Mouse (Mus musculus) forebrain, embryonic 10.5 days (tissue): ENCODE measurements around the gene Mpdu1. TPM values are rescaled to one million over a fixed set of nuclear protein-coding genes. Genes with fewer than 3 reads are reported as not detected.
"Not testable (repeated sequence)": the region's sequence is repeated elsewhere in the genome, so short reads cannot be mapped to it uniquely, and the experiment has no call there.

Experiments used
- DNase-seq: peaks from one replicate; pipeline ENCODE4 v3.0.0-alpha.2; 2017; ENCODE audit warnings: low spot score; ENCODE audit errors: extremely low spot score
- H3K27ac ChIP-seq: fragments of 300-500 bp; sonication (generic); 2 replicates; pipeline ENCODE4 v1.5.1; 2016; ENCODE audit warnings: mild to moderate bottlenecking
- H3K27me3 ChIP-seq: fragments of 300-500 bp; sonication (generic); 2 replicates; pipeline ENCODE4 v1.6.1; 2016; ENCODE audit warnings: mild to moderate bottlenecking; ENCODE audit not compliant: poor library complexity, severe bottlenecking
- H3K36me3 ChIP-seq: fragments of 300-500 bp; sonication (generic); replicated peaks from 2 replicates; pipeline ENCODE4 v1.6.1; 2016; ENCODE audit warnings: mild to moderate bottlenecking, moderate library complexity
- H3K4me1 ChIP-seq: fragments of 300-500 bp; sonication (generic); 2 replicates; pipeline ENCODE4 v1.6.1; 2016
- H3K4me3 ChIP-seq: fragments of 300-500 bp; sonication (generic); 2 replicates; pipeline ENCODE4 v1.5.1; 2016; ENCODE audit warnings: mild to moderate bottlenecking, moderate library complexity
- H3K9me3 ChIP-seq: fragments of 300-500 bp; sonication (generic); 2 replicates; pipeline ENCODE4 v1.6.1; 2016; ENCODE audit warnings: mild to moderate bottlenecking, moderate library complexity
- WGBS: fragments of 180-500 bp; shearing (Covaris S2); methylation state at CpG from one replicate; pipeline ENCODE4 v1.1.7; 2016; 5-methylcytosine and 5-hydroxymethylcytosine counted together
- polyA plus RNA-seq: library from polyadenylated mRNA; unstranded; fragments of >200 nt; fragmentation: Nextera tagmentation; extraction: Ambion mirVana; gene quantifications from 2 replicates; pipeline ENCODE4 v1.2.1, GENCODE M21; 2016

Mpdu1 gene
- polyA plus RNA-seq: 81.8 and 82.9 TPM in 2 replicates

DNA sequence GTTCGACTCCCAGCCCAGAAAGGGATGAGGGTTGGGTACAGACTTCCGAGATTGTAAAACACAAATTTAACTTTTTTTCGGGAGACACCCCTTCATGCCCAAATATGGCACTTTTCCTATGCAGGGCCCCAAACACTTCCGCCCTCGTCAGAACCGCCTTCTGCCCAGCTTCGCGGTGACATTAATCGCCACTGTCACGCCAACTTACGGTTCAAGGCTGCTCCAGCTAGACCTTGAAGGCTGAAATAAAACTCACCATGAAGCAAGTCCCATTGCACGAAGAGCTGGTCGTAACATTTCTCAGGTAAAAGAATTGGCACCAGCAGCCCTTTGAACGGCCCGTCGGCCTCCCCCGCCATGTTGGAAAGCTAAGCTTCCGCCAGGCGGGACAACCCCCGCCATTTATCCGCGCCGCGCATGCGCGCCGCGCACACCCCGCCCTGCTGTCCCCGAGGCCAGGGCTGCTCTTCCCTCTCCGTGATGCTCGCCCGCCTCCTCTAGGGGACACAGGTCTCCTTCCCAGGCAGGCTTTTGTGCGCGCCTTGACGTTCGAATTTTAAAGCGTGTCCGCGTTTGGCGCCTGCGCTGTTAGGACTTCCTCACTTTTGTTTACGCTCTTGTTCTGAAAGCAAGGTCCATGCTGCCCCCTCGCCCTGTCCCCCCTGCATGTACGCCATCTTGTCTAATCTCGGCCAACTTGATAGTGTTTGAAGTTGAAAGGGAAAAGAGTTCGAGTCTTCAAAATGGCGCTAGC lies at the start of gene Mpdu1:
Gene Mpdu1 (minus strand): TSS at position 430 of the 754 bp plus-strand sequence.
- Histone ChIP-seq H3K9me3 (no peaks in the 10 kb centered on the region), H3K36me3 (peaks cover 74% of the 10 kb centered on the region)
- WGBS: under 1% methylated on average over 48 of the region's 48 CpGs

DNA sequence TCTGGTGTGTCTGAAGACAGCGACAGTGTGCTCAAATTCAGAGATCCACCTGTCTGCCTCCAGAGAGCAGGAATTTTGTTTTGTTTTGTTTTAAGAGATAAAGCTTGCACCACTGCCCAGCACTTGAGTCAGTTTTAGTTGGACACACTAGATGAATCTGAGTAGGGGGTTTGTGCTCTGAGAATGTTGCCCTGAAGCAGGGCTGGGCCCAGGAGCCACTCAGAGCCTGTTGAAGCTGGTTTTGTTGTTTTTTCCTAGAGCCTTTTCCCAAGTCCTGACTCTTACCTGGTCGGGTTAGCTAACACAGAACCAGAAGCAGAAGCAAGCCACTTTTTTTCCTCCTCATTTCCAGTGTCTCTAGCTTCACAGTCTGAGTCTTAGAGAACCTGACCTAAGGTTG lies 48.6 kb upstream of the Mpdu1 start:
- WGBS: 78% methylated on average over 2 of the region's 2 CpGs
- Histone ChIP-seq H3K36me3 (no peaks in the 10 kb centered on the region), H3K4me1 (peaks cover 35% of the 10 kb centered on the region), H3K9me3 (no peaks in the 10 kb centered on the region), H3K27me3 (no peaks in the 10 kb centered on the region), H3K4me3 (no peak overlapping the region), H3K27ac (no peak overlapping the region)
- DNase-seq: no peak

More for the DNA sequence above, at the start of gene Mpdu1:
- H3K27me3 ChIP-seq: no peaks in the 10 kb centered on the region
- DNase-seq: peak; percentile 96
- H3K4me1 ChIP-seq: peaks cover 31% of the 10 kb centered on the region
- H3K4me3 ChIP-seq: peak within 1 kb of the TSS; percentile 66
- peak within 1 kb of the TSS; percentile 96 for H3K27ac ChIP-seq

DNA sequence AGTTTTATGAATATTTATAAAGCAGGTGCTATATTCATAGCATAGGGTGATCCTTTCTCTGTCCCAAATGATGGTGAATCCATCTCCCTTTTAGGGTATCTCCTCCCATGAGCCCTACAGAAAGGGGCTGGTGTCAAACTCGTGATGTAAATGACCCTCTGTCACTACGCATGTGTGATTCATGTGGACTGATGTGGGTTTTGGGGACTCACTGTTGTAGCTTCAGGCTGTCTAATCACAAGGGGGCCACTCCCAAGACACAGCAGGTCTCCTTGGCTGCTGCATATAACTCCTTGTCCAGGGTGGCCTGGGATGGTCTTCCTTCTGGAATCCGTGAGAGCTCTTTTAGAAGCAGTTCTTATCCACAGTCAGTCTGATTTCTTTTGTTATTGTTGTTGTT lies 48.0 kb upstream of the Mpdu1 start:
- no peaks in the 10 kb centered on the region for H3K9me3 ChIP-seq
- H3K4me3 ChIP-seq: no peak overlapping the region
- 82% methylated on average over 3 of the region's 3 CpGs for WGBS
- no peaks in the 10 kb centered on the region for H3K36me3 ChIP-seq
- DNase-seq: no peak
- no peak overlapping the region for H3K27ac ChIP-seq
- no peaks in the 10 kb centered on the region for H3K27me3 ChIP-seq
- H3K4me1 ChIP-seq: peaks cover 29% of the 10 kb centered on the region

DNA sequence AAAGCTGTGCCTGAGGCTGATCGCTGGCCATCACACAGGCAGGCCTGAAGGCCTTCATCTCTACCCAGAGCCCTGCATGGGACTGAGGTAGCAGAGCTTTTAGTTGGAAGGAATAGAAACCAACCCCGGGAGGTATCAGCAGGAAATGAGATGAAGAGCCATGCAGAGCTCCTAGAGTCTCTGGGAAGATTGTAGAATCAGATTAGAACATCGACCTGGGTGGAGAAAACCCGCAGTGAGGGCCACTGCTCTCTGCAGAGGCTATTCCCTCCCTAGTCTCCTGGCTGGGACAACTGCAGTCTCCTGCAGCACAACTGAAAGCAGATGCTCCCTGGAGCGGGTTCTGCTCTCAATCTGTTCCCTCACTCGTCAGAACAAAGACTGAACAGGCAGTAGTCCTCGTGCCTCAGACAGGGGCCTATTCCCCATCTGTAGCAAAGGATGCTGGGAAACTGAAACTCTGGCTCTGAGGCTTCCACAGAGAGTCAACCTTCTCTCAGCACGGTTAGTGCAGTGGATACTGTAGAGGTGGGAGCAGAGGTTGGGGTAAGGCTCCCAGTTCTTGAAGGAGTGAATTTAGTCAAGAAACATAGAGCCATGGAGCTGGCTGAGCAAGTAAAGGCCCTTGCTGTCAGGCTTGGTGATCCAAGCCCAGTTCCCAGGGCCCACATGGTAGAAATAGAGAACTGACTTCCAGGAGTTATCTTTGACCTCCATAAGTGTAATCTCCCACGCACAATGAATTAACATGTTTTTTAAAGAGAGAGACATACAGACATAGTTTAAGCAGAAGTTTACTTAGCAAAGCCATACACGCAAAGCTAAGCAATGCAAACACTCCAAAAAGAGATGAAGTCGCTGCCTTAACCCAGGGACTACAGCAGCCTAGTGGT lies 47.4 kb upstream of the Mpdu1 start:
- Histone ChIP-seq H3K27ac (peak overlapping the region; percentile 48), H3K4me1 (peaks cover 23% of the 10 kb centered on the region), H3K27me3 (no peaks in the 10 kb centered on the region), H3K4me3 (no peak overlapping the region), H3K9me3 (no peaks in the 10 kb centered on the region), H3K36me3 (no peaks in the 10 kb centered on the region)
- WGBS: 56% methylated on average over 11 of the region's 11 CpGs
- no peak for DNase-seq

DNA sequence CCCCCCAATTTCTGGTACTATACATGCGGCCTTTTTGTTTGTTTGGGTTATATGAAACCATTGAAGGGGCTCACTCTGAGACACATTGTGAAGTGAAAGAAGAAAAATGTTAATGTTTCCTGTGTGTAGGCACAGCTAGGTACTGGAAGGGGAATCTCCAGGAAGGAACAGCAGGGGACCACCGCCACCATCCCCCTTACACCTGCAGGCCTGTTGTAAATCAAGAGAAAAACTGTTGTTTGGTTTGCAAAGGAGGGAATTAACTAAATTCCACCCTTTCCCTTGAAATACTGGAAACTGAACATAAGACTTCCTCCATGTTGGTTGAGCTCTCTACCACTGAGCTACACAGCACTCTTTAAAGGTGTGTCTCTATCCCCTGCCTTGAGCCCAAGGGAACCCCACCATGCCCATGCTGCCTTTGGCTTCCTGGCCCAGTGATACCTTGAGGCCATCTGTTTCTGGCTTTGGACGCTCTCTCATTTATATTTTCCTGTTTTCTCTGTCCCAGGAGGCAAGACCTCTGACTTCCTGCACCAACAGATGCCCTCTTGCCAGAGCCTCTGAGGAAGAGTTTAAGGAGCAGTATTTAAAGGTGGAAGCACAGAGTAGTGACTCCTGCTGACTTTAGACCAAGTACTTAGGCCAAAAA lies 46.3 kb upstream of the Mpdu1 start:
- no peak for DNase-seq
- no peaks in the 10 kb centered on the region for H3K9me3 ChIP-seq
- no peak overlapping the region for H3K4me3 ChIP-seq
- WGBS: 80% methylated on average over 3 of the region's 3 CpGs
- H3K27me3 ChIP-seq: no peaks in the 10 kb centered on the region
- H3K27ac ChIP-seq: no peak overlapping the region
- peaks cover 17% of the 10 kb centered on the region for H3K4me1 ChIP-seq
- H3K36me3 ChIP-seq: no peaks in the 10 kb centered on the region

DNA sequence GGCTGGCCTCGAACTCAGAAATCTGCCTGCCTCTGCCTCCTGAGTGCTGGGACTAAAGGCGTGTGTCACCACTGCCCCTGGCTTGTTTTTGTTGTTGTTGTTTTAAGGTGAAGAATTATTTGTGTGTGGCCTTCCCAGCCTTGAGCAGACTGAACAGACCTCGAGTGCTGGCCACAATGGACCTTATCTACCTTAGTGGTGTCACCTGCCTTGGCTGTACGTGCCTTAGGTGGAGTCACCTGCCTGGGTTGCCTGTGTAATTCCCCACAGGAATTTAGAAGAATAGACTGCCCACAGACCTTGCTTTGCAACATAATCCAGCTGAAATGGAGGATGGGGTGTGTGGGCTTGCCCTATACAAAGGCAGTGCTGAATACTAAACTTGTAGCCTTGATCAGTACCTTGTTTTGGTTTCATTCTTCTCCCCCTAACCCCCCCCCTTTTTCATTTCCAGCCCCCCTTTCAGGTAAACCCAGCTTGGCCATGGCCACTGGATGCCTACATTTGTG lies 45.5 kb upstream of the Mpdu1 start:
- Histone ChIP-seq H3K9me3 (no peaks in the 10 kb centered on the region), H3K4me3 (no peak overlapping the region), H3K27ac (no peak overlapping the region), H3K27me3 (no peaks in the 10 kb centered on the region), H3K36me3 (no peaks in the 10 kb centered on the region), H3K4me1 (peaks cover 17% of the 10 kb centered on the region)
- WGBS: 92% methylated on average over 4 of the region's 4 CpGs
- DNase-seq: no peak

DNA sequence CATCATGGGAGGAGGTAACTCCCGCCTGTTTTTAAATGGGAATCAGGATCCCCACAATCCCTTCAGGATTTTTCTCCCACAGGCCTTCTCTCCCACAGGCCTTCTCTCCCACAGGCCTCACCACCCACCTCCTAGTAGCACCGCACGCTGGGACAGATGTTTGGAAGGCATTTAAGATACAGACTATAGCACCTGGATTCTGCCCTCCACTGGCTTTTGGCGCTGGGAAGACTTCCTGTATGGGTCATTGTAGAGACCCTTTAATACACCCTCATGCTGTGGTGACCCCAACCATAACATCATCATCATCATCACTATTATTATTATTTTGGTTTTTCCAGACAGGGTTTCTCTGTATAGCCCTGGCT lies 45.0 kb upstream of the Mpdu1 start:
- 92% methylated on average over 4 of the region's 4 CpGs for WGBS
- no peaks in the 10 kb centered on the region for H3K36me3 ChIP-seq
- no peak for DNase-seq

DNA sequence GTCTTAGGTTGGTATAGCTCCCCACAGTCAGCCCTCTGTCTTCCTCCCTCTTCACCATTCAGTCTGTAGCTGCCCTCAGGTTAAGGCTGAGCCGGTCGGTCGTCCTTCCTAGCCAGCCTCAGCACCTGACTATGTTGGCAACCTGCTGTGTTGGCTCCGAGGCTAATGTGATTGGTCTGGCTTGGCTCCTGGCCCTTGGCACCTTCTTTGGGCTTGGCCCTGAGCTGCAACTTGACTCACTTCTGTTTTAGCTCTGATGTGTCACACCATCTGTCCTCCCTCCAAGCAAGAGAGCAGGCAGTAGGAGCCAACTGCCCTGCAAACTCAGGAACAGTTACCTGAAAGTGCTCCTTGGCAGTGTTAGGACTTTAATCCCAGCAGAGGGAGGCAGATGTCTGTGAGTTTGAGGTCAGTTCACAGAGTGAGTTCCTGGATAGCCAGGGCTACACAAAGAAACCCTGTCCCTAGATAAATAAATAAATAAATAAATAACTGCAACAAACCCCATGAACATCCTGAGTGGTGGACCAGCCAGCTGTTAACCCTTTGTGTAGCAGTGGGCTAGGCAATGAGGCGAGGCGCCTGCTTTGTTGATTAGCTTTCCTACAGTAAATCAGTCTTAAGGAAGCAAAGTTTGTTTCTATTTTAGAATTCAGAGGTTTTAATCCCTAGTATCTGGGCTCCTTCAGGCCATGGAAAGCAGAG lies 44.5 kb upstream of the Mpdu1 start:
- no peaks in the 10 kb centered on the region for H3K36me3 ChIP-seq
- H3K4me3 ChIP-seq: no peak overlapping the region
- peaks cover 17% of the 10 kb centered on the region for H3K4me1 ChIP-seq
- DNase-seq: no peak
- H3K9me3 ChIP-seq: no peaks in the 10 kb centered on the region
- H3K27me3 ChIP-seq: no peaks in the 10 kb centered on the region
- WGBS: 50% methylated on average over 6 of the region's 6 CpGs
- H3K27ac ChIP-seq: no peak overlapping the region

More for the DNA sequence above, 45.0 kb upstream of the Mpdu1 start:
- no peak overlapping the region for H3K4me3 ChIP-seq
- no peak overlapping the region for H3K27ac ChIP-seq
- no peaks in the 10 kb centered on the region for H3K9me3 ChIP-seq
- H3K27me3 ChIP-seq: no peaks in the 10 kb centered on the region
- peaks cover 17% of the 10 kb centered on the region for H3K4me1 ChIP-seq

DNA sequence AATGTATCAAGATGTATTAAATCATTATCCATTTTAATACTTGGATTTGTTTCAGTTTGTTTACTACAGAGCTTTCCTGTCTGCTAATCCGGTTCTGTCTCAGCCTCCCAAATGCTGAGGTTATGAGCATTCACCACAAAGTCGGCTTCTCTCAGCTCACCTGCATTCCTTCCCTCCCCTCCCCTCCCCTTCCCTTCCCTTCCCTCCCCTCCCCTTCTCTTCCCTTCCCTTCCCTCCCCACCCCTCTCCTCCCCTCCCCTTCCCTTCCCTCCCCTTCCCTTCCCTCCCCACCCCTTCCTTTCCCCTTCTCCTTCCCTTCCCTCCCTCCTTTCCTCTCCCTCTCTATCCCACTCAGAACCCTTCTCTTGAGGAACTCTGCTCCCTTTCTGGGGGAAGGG lies 42.2 kb upstream of the Mpdu1 start:
- no peaks in the 10 kb centered on the region for H3K9me3 ChIP-seq
- no peaks in the 10 kb centered on the region for H3K36me3 ChIP-seq
- H3K27ac ChIP-seq: no peak overlapping the region
- no peaks in the 10 kb centered on the region for H3K27me3 ChIP-seq
- H3K4me3 ChIP-seq: no peak overlapping the region
- WGBS: 58% methylated on average over 2 of the region's 2 CpGs
- peaks cover 13% of the 10 kb centered on the region for H3K4me1 ChIP-seq
- DNase-seq: no peak

DNA sequence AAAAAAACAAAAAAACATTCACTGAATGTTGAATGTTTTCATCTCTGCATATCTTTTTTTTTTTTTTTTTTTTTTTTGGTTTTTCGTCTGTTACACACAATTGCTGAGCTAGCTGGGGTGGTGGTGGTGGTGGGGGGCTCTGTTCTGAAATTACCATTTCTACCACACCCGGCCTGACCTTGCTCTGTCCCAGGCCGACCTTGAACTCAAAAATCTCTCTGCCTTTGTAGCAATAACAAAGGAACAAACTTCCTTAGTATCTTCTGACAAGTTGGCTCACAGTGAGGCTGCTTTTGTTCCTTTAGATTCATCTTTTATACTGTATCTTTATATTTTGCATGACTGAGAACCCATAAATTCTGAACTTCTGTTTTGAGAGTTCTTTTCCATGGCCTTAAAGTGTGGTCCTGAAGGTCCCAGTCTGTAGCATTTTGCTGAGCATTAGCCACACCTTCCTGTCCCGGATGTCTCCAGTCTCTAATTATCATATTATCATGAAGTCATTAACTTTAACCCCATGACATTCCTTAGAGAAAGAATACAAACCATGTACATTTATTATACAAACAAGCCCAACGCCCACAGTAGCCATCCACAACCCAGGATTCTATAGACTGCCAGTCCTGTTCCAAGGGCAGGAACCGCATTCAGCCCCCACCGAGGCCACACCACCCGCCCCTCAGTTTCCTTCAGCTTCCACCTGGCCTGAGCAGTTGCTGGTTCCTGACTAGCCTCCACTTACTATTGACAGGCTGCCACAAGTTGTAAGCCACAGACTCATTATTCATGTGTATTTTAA lies 41.6 kb upstream of the Mpdu1 start:
- no peaks in the 10 kb centered on the region for H3K9me3 ChIP-seq
- no peak overlapping the region for H3K4me3 ChIP-seq
- no peak for DNase-seq
- no peaks in the 10 kb centered on the region for H3K36me3 ChIP-seq
- no peaks in the 10 kb centered on the region for H3K27me3 ChIP-seq
- H3K27ac ChIP-seq: no peak overlapping the region
- WGBS: 75% methylated on average over 8 of the region's 8 CpGs
- 0 out of 2 replicates have a peak, but pooled peaks cover 7% of the 10 kb centered on the region for H3K4me1 ChIP-seq

DNA sequence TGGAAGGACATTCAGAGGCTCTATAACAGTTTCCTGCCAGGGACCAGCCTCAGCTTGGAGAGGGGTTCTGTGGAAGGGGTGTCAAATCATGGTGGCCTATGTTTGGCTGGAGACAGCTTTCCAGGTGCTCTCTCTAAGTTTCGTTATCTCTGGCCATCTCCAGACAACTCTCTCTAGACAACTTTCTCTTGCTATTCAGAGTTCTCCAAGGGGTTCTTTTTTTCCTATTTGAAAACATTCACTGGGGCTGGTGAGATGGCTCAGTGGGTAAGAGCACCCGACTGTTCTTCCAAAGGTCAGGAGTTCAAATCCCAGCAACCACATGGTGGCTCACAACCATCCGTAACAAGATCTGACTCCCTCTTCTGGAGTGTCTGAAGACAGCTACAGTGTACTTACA lies 40.9 kb upstream of the Mpdu1 start:
- WGBS: 78% methylated on average over 3 of the region's 3 CpGs
- not testable (repeated sequence) for H3K27ac ChIP-seq, H3K4me1 ChIP-seq, H3K27me3 ChIP-seq, H3K9me3 ChIP-seq, H3K4me3 ChIP-seq, H3K36me3 ChIP-seq, DNase-seq
